9 mouse cellular contexts compared by ENCODE assay signal in genomic region chr2:173281021-173281937, GRCm38 (mm10). TPM values are rescaled to one million over a fixed set of nuclear protein-coding genes. Genes with fewer than 3 reads are reported as not detected.
DNase-seq lines count a peak whose midpoint lies in the region; ATAC-seq and TF ChIP-seq lines count a peak whose summit lies in the region.
"Had no signal": no experiment of that assay in that cellular context is flagged by ENCODE, and none has a peak within 500 bp of the region (broad histone marks: within the 10 kb centered on the region; RNA-seq: fewer than 3 reads in every experiment).

No protein-coding gene starts in this region.

- ATAC-seq in hindbrain, embryonic 15.5 days (ENCODE audit: low FRiP score, low read depth), result peak; percentile 15; the same call in 1 of the 2 replicates
- no peak for ATAC-seq in hindbrain, embryonic 13.5 days (ENCODE audit: low FRiP score)
- peak; percentile 45 for ATAC-seq in lung, postnatal 0 days
- ATAC-seq in activated CD4-positive, CD25-positive, alpha-beta regulatory T cell, adult 4 months, result no peak

- no peak overlapping the region for H3K9ac ChIP-seq in hindbrain, embryonic 15.5 days
- H3K9ac ChIP-seq in hindbrain, embryonic 13.5 days, result no peak overlapping the region
- no peak overlapping the region for H3K9ac ChIP-seq in lung, postnatal 0 days (replicated peaks; ENCODE audit: low read depth)
- H3K9ac ChIP-seq: limb, embryonic 15.5 days had no signal

- H3K27ac ChIP-seq in hindbrain, embryonic 15.5 days (replicated peaks), result no peak overlapping the region
- H3K27ac ChIP-seq in hindbrain, embryonic 13.5 days, result no peak overlapping the region
- H3K27ac ChIP-seq in lung, postnatal 0 days (ENCODE audit: low read length), result peak overlapping the region; percentile 51
- H3K27ac ChIP-seq: limb, embryonic 15.5 days had no signal

- TF ChIP-seq EP300 in lung, postnatal 0 days (IDR thresholded peaks at IDR 0.05), result peak; percentile 72

- peak; percentile 55 for DNase-seq in NIH3T3 (ENCODE audit: low read depth)
- DNase-seq in heart, adult 9 months (ENCODE audit: low spot score in 2 of 2), result peak; percentile 55 to 75
- peak; percentile 85 for DNase-seq in lung, postnatal 0 days (ENCODE audit: low spot score)
- no peak for DNase-seq in ovary, postnatal 10 days (ENCODE audit: low spot score)
- no peak for DNase-seq in right cerebral cortex, postnatal 4 days

- no peaks in the 10 kb centered on the region for H3K9me3 ChIP-seq in hindbrain, embryonic 15.5 days
- no peaks in the 10 kb centered on the region for H3K9me3 ChIP-seq in hindbrain, embryonic 13.5 days
- no peaks in the 10 kb centered on the region for H3K9me3 ChIP-seq in lung, postnatal 0 days (ENCODE audit: low read length)
- H3K9me3 ChIP-seq: limb, embryonic 15.5 days had no signal

- no peak for TF ChIP-seq CTCF in lung, postnatal 0 days (IDR thresholded peaks at IDR 0.05)

- peaks cover 15% of the 10 kb centered on the region for H3K4me1 ChIP-seq in hindbrain, embryonic 15.5 days (replicated peaks)
- H3K4me1 ChIP-seq in hindbrain, embryonic 13.5 days (replicated peaks), result peaks cover 25% of the 10 kb centered on the region
- peaks cover 4% of the 10 kb centered on the region; the same call in 1 of the 2 replicates for H3K4me1 ChIP-seq in lung, postnatal 0 days (ENCODE audit: insufficient read depth, low read depth, low read length)

- H3K4me3 ChIP-seq in hindbrain, embryonic 15.5 days, result no peak overlapping the region
- H3K4me3 ChIP-seq in hindbrain, embryonic 13.5 days, result no peak overlapping the region
- no peak overlapping the region for H3K4me3 ChIP-seq in lung, postnatal 0 days (ENCODE audit: low read depth, low read length)
- H3K4me3 ChIP-seq: limb, embryonic 15.5 days had no signal

- H3K36me3 ChIP-seq in hindbrain, embryonic 15.5 days, result no peaks in the 10 kb centered on the region
- H3K36me3 ChIP-seq in hindbrain, embryonic 13.5 days, result no peaks in the 10 kb centered on the region
- no peaks in the 10 kb centered on the region for H3K36me3 ChIP-seq in lung, postnatal 0 days (ENCODE audit: insufficient read depth, low read length)
- H3K36me3 ChIP-seq: limb, embryonic 15.5 days had no signal

- WGBS in hindbrain, embryonic 15.5 days, result 62% methylated on average over 9 of the region's 9 CpGs
- 71% methylated on average over 9 of the region's 9 CpGs for WGBS in hindbrain, embryonic 13.5 days
- WGBS in lung, postnatal 0 days, result 42% methylated on average over 9 of the region's 9 CpGs

- H3K4me2 ChIP-seq in hindbrain, embryonic 15.5 days, result no peak overlapping the region
- H3K4me2 ChIP-seq in hindbrain, embryonic 13.5 days, result no peak overlapping the region
- no peak overlapping the region for H3K4me2 ChIP-seq in lung, postnatal 0 days (replicated peaks; ENCODE audit: low read depth, low read length)
- H3K4me2 ChIP-seq: limb, embryonic 15.5 days had no signal

- H3K27me3 ChIP-seq in hindbrain, embryonic 15.5 days, result no peaks in the 10 kb centered on the region
- 0 out of 2 replicates have a peak, but pooled peaks cover 7% of the 10 kb centered on the region for H3K27me3 ChIP-seq in hindbrain, embryonic 13.5 days
- no peaks in the 10 kb centered on the region for H3K27me3 ChIP-seq in lung, postnatal 0 days (replicated peaks; ENCODE audit: insufficient read depth, low read length)
- H3K27me3 ChIP-seq: limb, embryonic 15.5 days had no signal

RNA-seq across cellular contexts. Expression of gene Pmepa1, which starts 4.9 kb away (rescaled TPM):
- 4.4 and 5.0 TPM in 2 replicates for polyA plus RNA-seq in hindbrain, embryonic 15.5 days (2015; fragmentation: Nextera tagmentation; extraction: Ambion mirVana)
- polyA plus RNA-seq in hindbrain, embryonic 13.5 days (2015; fragmentation: Nextera tagmentation; extraction: Ambion mirVana), result 4.7 and 5.2 TPM in 2 replicates
- polyA plus RNA-seq in lung, postnatal 0 days (2015; fragmentation: Nextera tagmentation; extraction: Ambion mirVana), result 9.8 and 11.1 TPM in 2 replicates
- 10 to 100 TPM in 1 of 2 experiments, 1 to 10 TPM in 1; 8.8 to 12.2 TPM for polyA plus RNA-seq in activated CD4-positive, CD25-positive, alpha-beta regulatory T cell, adult 4 months (2017; shearing (Covaris generic))

Comparison
In these comparisons a context has a peak if more than half of its experiments do, and no peak if none do; other contexts are left out.
1. ATAC-seq: peak in hindbrain, embryonic 15.5 days (single experiment) and lung, postnatal 0 days (single experiment); none in hindbrain, embryonic 13.5 days (single experiment) and activated CD4-positive, CD25-positive, alpha-beta regulatory T cell, adult 4 months (single experiment).
2. DNase-seq: peak in NIH3T3 (single experiment), heart, adult 9 months (2 of 2) and lung, postnatal 0 days (single experiment); none in ovary, postnatal 10 days (single experiment) and right cerebral cortex, postnatal 4 days (single experiment).